Mouse (Mus musculus): ENCODE data around the gene Dlk1. TPM values are rescaled to one million over a fixed set of nuclear protein-coding genes. Genes with fewer than 3 reads are reported as not detected.

Dlk1 gene
- polyA plus RNA-seq (2014; fragmentation: Illumina TruSeq; extraction: RNeasy Lipid Tissue Mini Kit (QIAGEN cat#74804); ENCODE audit: low read depth, low replicate concordance) = 4.0 TPM

DNA sequence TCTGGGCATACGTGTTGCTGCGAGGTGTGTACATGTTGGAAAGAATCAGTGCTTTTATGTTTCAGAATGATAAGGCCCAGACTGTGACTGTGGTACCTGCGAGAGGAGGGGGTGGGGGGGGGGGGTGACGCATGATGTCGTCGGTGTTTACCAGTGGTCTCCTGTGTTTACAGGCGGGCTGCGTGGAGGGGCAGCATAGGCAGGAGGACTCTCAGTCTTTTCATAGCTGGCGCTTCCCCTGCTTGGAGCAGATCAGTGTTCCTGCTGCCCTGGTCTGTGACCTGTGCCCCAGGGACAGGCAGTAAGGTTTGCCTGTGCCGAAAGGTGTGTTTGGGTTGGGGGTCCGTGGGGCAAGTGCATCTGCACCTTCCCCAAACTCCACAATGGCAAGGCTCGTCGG is at the start of gene Dlk1:
Dlk1 (plus strand) TSS at position 232 of the 400 bp plus-strand sequence.

Other genes with a start within 250 kb of the Dlk1 start
- not detected for gene Rtl1, start 147.5 kb downstream of the Dlk1 start, polyA plus RNA-seq (2014; fragmentation: Illumina TruSeq; extraction: RNeasy Lipid Tissue Mini Kit (QIAGEN cat#74804); ENCODE audit: low read depth, low replicate concordance)